Mouse (Mus musculus) liver, embryonic 12.5 days (tissue): ENCODE data around the gene Vgll4. TPM values are rescaled to one million over a fixed set of nuclear protein-coding genes. Genes with fewer than 3 reads are reported as not detected.

ENCODE experiments used
- ATAC-seq: fragments of 200-750 bp; cut with Nextera tagmentation; 2 replicates; pipeline ENCODE4 v1.8.0; 2017; ENCODE audit warnings: moderate number of reproducible peaks, mild to moderate bottlenecking, moderate library complexity
- H3K27ac ChIP-seq: fragments of 300-500 bp; sonication (generic); 2 replicates; pipeline ENCODE4 v1.5.1; 2016; ENCODE audit warnings: mild to moderate bottlenecking
- H3K27me3 ChIP-seq: fragments of 300-500 bp; sonication (generic); replicated peaks from 2 replicates; pipeline ENCODE4 v1.6.1; 2016; ENCODE audit warnings: mild to moderate bottlenecking, moderate library complexity
- H3K36me3 ChIP-seq: fragments of 300-500 bp; sonication (generic); 2 replicates; pipeline ENCODE4 v1.6.1; 2016; ENCODE audit warnings: mild to moderate bottlenecking, moderate library complexity
- H3K4me1 ChIP-seq: fragments of 300-500 bp; sonication (generic); 2 replicates; pipeline ENCODE4 v1.6.1; 2016
- H3K4me2 ChIP-seq: fragments of 300-500 bp; sonication (generic); 2 replicates; pipeline ENCODE4 v1.6.1; 2016; ENCODE audit warnings: mild to moderate bottlenecking, moderate library complexity
- H3K4me3 ChIP-seq: fragments of 300-500 bp; sonication (generic); 2 replicates; pipeline ENCODE4 v1.5.1; 2016; ENCODE audit warnings: mild to moderate bottlenecking, moderate library complexity
- H3K9ac ChIP-seq: fragments of 300-500 bp; sonication (generic); 2 replicates; pipeline ENCODE4 v1.6.1; 2016; ENCODE audit warnings: mild to moderate bottlenecking, moderate library complexity
- H3K9me3 ChIP-seq: fragments of 300-500 bp; sonication (generic); replicated peaks from 2 replicates; pipeline ENCODE4 v1.6.1; 2016; ENCODE audit warnings: mild to moderate bottlenecking, moderate library complexity
- WGBS: fragments of 180-500 bp; shearing (Covaris S2); methylation state at CpG from one replicate; pipeline ENCODE4 v1.1.7; 2016; ENCODE audit not compliant: insufficient replicate concordance; 5-methylcytosine and 5-hydroxymethylcytosine counted together
- polyA plus RNA-seq: library from polyadenylated mRNA; unstranded; fragments of >200 nt; fragmentation: Nextera tagmentation; extraction: Ambion mirVana; gene quantifications from 2 replicates; pipeline ENCODE4 v1.2.1, GENCODE M21; 2016

Vgll4 gene
- polyA plus RNA-seq, 1 experiment from 2014 or later: 19.3 TPM

DNA sequence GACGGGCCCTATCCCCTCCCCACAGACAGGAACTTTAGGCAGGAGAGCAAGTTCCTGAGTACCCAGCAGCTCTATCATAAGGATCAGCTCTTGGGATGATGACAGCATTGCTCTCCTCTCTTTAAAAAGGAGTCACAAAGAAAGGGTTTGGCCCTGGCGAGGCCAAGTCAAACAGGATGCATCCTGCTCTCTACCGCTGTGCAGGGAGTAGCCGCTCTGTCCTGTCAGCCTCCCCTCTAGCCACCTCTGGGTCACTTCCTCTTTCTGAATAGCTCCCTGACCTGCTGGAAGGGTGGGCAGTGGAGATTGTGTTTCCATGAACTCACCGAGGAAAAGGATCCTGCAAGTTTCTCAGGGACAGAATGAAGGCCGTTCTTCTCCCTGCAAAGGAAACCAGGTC lies 151.3 kb downstream of the Vgll4 start:
- H3K27ac ChIP-seq: no peak overlapping the region
- no peaks in the 10 kb centered on the region for H3K36me3 ChIP-seq
- WGBS: 27% methylated on average over 6 of the region's 6 CpGs
- H3K9me3 ChIP-seq: no peaks in the 10 kb centered on the region
- peaks cover 45% of the 10 kb centered on the region for H3K4me1 ChIP-seq
- H3K4me2 ChIP-seq: no peak overlapping the region; the same call in 1 of the 2 replicates
- H3K9ac ChIP-seq: no peak overlapping the region
- no peaks in the 10 kb centered on the region; the same call in 1 of the 2 replicates for H3K27me3 ChIP-seq
- H3K4me3 ChIP-seq: no peak overlapping the region
- peak; percentile 28; the same call in 1 of the 2 replicates for ATAC-seq

DNA sequence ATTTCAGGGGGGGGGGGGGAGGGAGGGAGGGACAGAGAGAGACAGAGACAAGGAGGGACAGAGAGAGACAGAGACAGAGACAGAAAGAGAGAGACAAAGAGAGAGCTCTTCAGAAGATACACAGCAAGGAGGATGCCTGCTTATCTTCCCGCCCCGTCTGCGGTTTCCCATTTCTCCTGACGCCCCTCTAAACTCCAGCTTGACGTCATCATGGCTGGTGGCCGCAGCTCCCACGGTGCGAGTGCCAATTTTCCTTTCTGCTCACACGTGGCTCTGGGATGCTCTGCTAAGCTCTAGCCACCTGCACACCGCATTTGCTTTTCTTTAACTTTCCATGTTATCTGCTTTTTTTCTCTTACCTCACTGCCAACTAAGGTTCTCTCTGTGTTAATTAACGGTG lies 151.8 kb downstream of the Vgll4 start:
- Histone ChIP-seq H3K36me3 (no peaks in the 10 kb centered on the region), H3K27me3 (no peaks in the 10 kb centered on the region; the same call in 1 of the 2 replicates), H3K27ac (no peak overlapping the region), H3K4me3 (no peak overlapping the region), H3K9ac (no peak overlapping the region), H3K9me3 (no peaks in the 10 kb centered on the region), H3K4me2 (peak overlapping the region; percentile 34), H3K4me1 (peaks cover 45% of the 10 kb centered on the region)
- 9% methylated on average over 11 of the region's 11 CpGs for WGBS
- ATAC-seq: peak; percentile 41; the same call in 1 of the 2 replicates

DNA sequence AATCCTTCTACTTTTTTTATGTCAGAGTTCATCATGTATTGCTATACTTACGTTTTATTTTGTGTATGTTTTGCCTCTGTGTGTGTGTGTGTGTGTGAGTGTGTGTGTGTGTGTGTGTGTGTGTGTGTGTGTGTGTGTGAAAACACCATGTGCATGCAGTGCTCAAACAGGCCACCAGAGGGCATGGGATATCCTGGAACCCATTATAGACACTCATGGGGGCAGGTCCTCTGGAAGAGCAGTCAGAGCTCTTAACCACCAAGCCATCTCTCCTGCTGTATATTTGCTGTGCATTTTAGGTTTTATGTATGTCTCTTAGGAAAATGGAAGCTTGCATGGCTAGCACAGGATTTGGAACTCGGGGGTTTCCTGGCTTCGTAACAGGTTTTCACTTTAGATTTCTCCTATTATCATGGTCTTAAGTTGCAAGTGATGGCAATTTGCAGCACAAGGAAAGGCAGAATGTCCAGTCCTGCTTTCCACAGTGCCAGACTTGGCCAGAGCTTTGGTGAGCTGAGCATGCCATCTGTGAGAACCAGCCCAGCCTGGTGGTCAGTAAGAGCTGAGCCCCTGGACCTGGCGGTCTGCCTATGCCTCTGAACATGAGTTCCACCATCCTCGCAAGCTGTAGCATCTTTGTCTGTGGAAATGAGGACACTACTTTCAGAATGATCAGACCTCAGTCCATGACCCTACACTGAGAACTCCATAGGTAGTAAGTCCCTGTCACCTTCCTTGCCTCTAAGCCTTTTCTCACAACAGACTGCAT lies 154.7 kb downstream of the Vgll4 start:
- 81% methylated on average over 5 of the region's 5 CpGs for WGBS
- no peak overlapping the region for H3K4me2 ChIP-seq
- H3K4me3 ChIP-seq: no peak overlapping the region
- H3K4me1 ChIP-seq: peaks cover 39% of the 10 kb centered on the region
- ATAC-seq: no peak
- no peaks in the 10 kb centered on the region; the same call in 1 of the 2 replicates for H3K27me3 ChIP-seq
- no peaks in the 10 kb centered on the region for H3K9me3 ChIP-seq
- no peak overlapping the region for H3K9ac ChIP-seq
- no peak overlapping the region for H3K27ac ChIP-seq
- no peaks in the 10 kb centered on the region for H3K36me3 ChIP-seq

DNA sequence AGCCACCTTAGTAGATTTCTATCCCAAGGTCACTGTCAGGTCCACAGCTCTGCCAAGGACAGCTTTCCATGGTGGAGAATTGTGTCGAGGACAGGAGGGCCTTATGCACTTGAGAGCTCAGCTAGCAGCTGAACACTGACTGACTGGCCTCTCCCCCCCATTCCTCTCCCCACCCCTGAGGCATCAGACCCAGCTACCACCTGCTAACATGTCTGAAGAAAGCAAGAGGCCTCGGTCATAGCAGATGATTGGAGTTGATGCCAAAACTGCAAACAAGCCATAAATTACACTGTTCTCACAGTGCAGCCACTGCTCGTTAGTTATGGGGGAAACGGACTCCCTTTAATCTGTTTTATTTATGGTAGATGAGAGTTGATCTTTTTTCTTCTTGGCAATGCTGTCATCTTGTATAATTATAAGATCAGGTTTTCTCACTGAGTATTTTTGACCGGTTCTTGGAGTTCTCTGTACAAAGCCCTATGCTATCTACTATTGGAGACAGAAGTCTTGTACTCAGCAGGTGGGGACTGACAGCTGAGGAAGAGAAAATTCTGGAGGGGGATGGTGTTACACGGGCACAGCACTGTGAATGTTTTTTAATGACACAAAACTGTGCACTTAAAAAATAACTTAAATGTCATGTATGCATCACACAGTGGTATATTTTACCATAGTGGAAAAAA lies 155.5 kb downstream of the Vgll4 start:
- H3K4me3 ChIP-seq: no peak overlapping the region
- H3K27ac ChIP-seq: no peak overlapping the region
- no peaks in the 10 kb centered on the region; the same call in 1 of the 2 replicates for H3K27me3 ChIP-seq
- peaks cover 32% of the 10 kb centered on the region for H3K4me1 ChIP-seq
- no peak overlapping the region for H3K4me2 ChIP-seq
- no peaks in the 10 kb centered on the region for H3K9me3 ChIP-seq
- no peak overlapping the region for H3K9ac ChIP-seq
- WGBS: 68% methylated on average over 6 of the region's 6 CpGs
- no peaks in the 10 kb centered on the region for H3K36me3 ChIP-seq
- ATAC-seq: no peak

DNA sequence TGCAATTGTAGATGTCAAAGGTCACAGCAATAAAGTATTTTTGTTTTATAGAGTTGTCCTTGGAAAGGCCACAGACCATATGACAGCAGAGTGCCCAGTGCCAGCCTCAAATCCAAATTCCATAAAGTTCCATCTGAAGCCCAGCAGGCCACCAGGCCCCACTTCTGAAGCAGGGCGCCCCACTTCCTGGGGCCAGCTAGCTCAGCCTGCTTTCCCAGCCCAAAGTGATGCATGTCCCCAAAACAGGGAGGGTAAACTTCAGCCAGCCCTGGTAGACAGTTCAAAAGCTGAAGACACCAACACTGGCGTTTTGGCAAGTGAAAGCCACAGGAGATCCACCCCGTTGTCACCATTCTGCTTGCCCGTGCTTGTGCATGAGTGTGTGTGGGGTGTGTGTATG lies 157.0 kb downstream of the Vgll4 start:
- Histone ChIP-seq H3K4me1 (peaks cover 19% of the 10 kb centered on the region), H3K27me3 (no peaks in the 10 kb centered on the region; the same call in 1 of the 2 replicates), H3K4me3 (no peak overlapping the region), H3K9ac (no peak overlapping the region), H3K27ac (no peak overlapping the region), H3K4me2 (no peak overlapping the region), H3K36me3 (no peaks in the 10 kb centered on the region), H3K9me3 (no peaks in the 10 kb centered on the region)
- no peak for ATAC-seq
- WGBS: 69% methylated on average over 4 of the region's 4 CpGs

DNA sequence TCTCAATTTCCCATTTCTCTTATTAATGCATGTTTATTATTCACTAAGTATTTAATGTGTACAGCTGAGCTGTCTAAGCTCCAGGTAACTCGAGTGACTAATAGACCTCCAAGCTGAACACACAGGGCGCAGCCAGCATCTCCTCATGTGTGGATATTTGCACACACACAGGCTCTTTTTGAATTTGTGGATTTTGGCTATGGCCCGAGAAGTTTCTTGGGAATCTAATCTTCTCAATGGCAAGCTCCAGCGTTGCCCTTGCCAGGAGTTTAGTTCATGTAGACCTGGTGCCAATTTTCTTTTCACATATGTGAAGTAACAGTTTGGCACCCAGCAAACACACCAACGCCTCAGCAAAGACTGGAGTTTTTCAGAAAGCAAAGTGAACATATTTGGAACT lies 157.5 kb downstream of the Vgll4 start:
- Histone ChIP-seq H3K9me3 (no peaks in the 10 kb centered on the region), H3K4me1 (peaks cover 14% of the 10 kb centered on the region), H3K36me3 (no peaks in the 10 kb centered on the region), H3K27ac (no peak overlapping the region), H3K9ac (no peak overlapping the region), H3K4me2 (no peak overlapping the region), H3K4me3 (no peak overlapping the region), H3K27me3 (no peaks in the 10 kb centered on the region; the same call in 1 of the 2 replicates)
- 69% methylated on average over 5 of the region's 5 CpGs for WGBS
- no peak for ATAC-seq

Other genes starting within 250 kb of the Vgll4 start
- 45.0 and 47.6 TPM in 2 replicates for gene Tamm41, start 67.9 kb upstream of the Vgll4 start, polyA plus RNA-seq
- 0.12 TPM in 1 of 2 replicates, not detected in the other for gene Syn2, start 164.9 kb upstream of the Vgll4 start, polyA plus RNA-seq